Mouse (Mus musculus): ENCODE measurements around the gene Lcn11.
"Not testable (repeated sequence)": the region's sequence is repeated elsewhere in the genome, so short reads cannot be mapped to it uniquely, and the experiment has no call there.

Gene Lcn11

GRCm38 (mm10) chr2:25776717-25777116, at the start of gene Lcn11:
Lcn11 (plus strand) TSS chr2:25777017.
- DNase-seq (ENCODE audit: low spot score in 2 of 2) = no peak

- DNase-seq (ENCODE audit: low spot score in 2 of 2) = no peak
These were observed 43.5 kb upstream of the Lcn11 start for GRCm38 (mm10) chr2:25733199-25733930.

- DNase-seq (ENCODE audit: low spot score in 2 of 2) = not testable (repeated sequence)
These were observed 40.1 kb upstream of the Lcn11 start, which contains the start of gene Obp2b for GRCm38 (mm10) chr2:25736709-25737108. Obp2b (plus strand) TSS chr2:25737009.

- DNase-seq (ENCODE audit: low spot score in 2 of 2) = no peak
These were observed 35.1 kb upstream of the Lcn11 start for GRCm38 (mm10) chr2:25741671-25742070.

- no peak for DNase-seq (ENCODE audit: low spot score in 2 of 2)
These were observed 22.6 kb upstream of the Lcn11 start for GRCm38 (mm10) chr2:25754201-25754600.

GRCm38 (mm10) chr2:25758064-25758625, 18.7 kb upstream of the Lcn11 start:
- DNase-seq (ENCODE audit: low spot score in 2 of 2) = no peak

- no peak for DNase-seq (ENCODE audit: low spot score in 2 of 2)
These were observed 11.5 kb upstream of the Lcn11 start, which contains the start of gene Lcn3 for GRCm38 (mm10) chr2:25765269-25765668. Lcn3 (plus strand) TSS chr2:25765569.

- no peak for DNase-seq (ENCODE audit: low spot score in 2 of 2)
These were observed 9.1 kb upstream of the Lcn11 start for GRCm38 (mm10) chr2:25767764-25768163.

- DNase-seq (ENCODE audit: low spot score in 2 of 2) = no peak
These were observed 3.3 kb upstream of the Lcn11 start for GRCm38 (mm10) chr2:25773507-25773906.

GRCm38 (mm10) chr2:25774640-25775039, 2.2 kb upstream of the Lcn11 start:
- no peak for DNase-seq (ENCODE audit: low spot score in 2 of 2)

- DNase-seq (ENCODE audit: low spot score in 2 of 2) = no peak
These were observed 826 bp upstream of the Lcn11 start for GRCm38 (mm10) chr2:25775991-25776390.

- DNase-seq (ENCODE audit: low spot score in 2 of 2) = no peak
These were observed 2.3 kb downstream of the Lcn11 start for GRCm38 (mm10) chr2:25779076-25779475.

GRCm38 (mm10) chr2:25780921-25781320, 4.1 kb downstream of the Lcn11 start:
- no peak for DNase-seq (ENCODE audit: low spot score in 2 of 2)

- DNase-seq (ENCODE audit: low spot score in 2 of 2) = no peak
These were observed 5.1 kb downstream of the Lcn11 start, which contains the start of gene Gm13539 for GRCm38 (mm10) chr2:25781957-25782356. Gm13539 (plus strand) TSS chr2:25782257.

- DNase-seq (ENCODE audit: low spot score in 2 of 2) = no peak
These were observed 8.9 kb downstream of the Lcn11 start for GRCm38 (mm10) chr2:25785573-25786322.

- DNase-seq (ENCODE audit: low spot score in 2 of 2) = no peak
These were observed 12.3 kb downstream of the Lcn11 start for GRCm38 (mm10) chr2:25789092-25789491.

- DNase-seq (ENCODE audit: low spot score in 2 of 2) = no peak
These were observed 20.8 kb downstream of the Lcn11 start for GRCm38 (mm10) chr2:25797635-25798034.

GRCm38 (mm10) chr2:25798065-25798464, 21.2 kb downstream of the Lcn11 start:
- no peak for DNase-seq (ENCODE audit: low spot score in 2 of 2)

GRCm38 (mm10) chr2:25811711-25812110, 34.9 kb downstream of the Lcn11 start:
- no peak for DNase-seq (ENCODE audit: low spot score in 2 of 2)

GRCm38 (mm10) chr2:25813364-25813763, 36.5 kb downstream of the Lcn11 start:
- DNase-seq (ENCODE audit: low spot score in 2 of 2) = no peak

GRCm38 (mm10) chr2:25815748-25816147, 38.9 kb downstream of the Lcn11 start, which contains the start of gene Glt6d1:
Glt6d1 (minus strand) TSS chr2:25815848.
- DNase-seq (ENCODE audit: low spot score in 2 of 2) = not testable (repeated sequence)

- DNase-seq (ENCODE audit: low spot score in 2 of 2) = peak in 1 of 2 experiments; percentile 35
These were observed 46.0 kb downstream of the Lcn11 start, which contains the start of gene Lcn9 for GRCm38 (mm10) chr2:25822806-25823205. Lcn9 (plus strand) TSS chr2:25823153.

Measured in left cerebral cortex, adult 9 months (tissue).